Mouse (Mus musculus): ENCODE data around the gene Krtap19-3. TPM values are rescaled to one million over a fixed set of nuclear protein-coding genes. Genes with fewer than 3 reads are reported as not detected.

Gene Krtap19-3
- total RNA-seq (2014; rRNA removed) (not detected in 2 replicates), polyA plus RNA-seq (2012; rRNA removed) (not detected in 2 replicates)

DNA sequence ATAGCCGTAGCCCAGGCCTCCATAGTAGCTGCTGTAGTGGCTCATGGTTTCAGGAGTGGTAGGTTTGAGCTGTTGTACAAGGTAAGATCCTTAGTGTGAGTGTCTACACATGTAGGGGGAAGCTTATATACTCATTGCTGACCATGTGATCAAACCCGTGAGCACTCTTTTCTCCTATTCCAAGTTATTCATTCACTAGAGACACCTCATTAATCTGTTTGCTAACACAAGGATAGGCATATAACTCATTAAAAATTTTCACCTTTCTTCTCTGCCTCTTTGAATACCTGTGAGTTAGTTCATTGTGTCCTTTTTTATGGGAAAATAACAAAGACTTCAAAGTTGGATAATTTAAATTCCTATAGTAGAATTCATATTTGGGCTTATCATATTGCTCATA, at the start of gene Krtap19-3:
TSS of gene Krtap19-3 (minus strand) at position 101 of the 400 bp plus-strand sequence.
- Histone ChIP-seq H3K79me2 (ENCODE audit: control insufficient read depth, insufficient read depth, low read length) (no peaks in the 10 kb centered on the region), H3K27ac (replicated peaks; ENCODE audit: insufficient read depth, low read depth, low read length) (no peak within 1 kb of the TSS), H3K4me3 (ENCODE audit: insufficient read depth, low read depth, low read length) (no peak within 1 kb of the TSS), H3K36me3 (ENCODE audit: control insufficient read depth, insufficient read depth, low read length) (no peaks in the 10 kb centered on the region), H3K27me3 (ENCODE audit: control insufficient read depth, insufficient read depth, low read length) (no peaks in the 10 kb centered on the region), H3K9ac (ENCODE audit: low read depth, low read length) (no peak within 1 kb of the TSS), H3K4me1 (ENCODE audit: control insufficient read depth, insufficient read depth, low read length) (no peaks in the 10 kb centered on the region)
- no peak for TF ChIP-seq CTCF (IDR thresholded peaks at IDR 0.05; ENCODE audit: low read depth, low read length)
- no peak for TF ChIP-seq POLR2A (IDR thresholded peaks at IDR 0.05; ENCODE audit: extremely low read depth, insufficient read depth, low read length)
- DNase-seq (ENCODE audit: extremely low read depth, low read depth, low spot score): no peak
- WGBS: 72% methylated on average over 2 of the region's 2 CpGs

DNA sequence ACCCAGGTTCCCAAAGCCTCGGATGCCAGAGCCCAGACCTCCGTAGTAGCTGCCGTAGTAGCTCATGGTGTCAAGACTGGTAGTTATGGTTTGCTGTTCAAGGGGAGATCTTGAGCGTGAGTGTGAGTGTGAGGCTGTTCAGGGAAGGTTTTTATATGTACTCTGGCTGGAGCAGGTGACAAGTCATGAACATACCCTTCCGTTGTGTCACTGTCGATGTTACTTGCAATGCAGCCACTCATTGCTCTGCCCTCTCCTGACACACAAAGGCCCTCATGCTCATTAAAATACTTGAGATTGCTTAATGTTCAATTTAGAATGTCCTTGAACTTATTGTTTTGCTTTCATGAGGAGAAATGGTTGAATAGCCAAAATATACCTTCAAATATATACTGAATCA, 18.5 kb upstream of the Krtap19-3 start, which contains the start of gene Krtap19-5:
TSS of gene Krtap19-5 (minus strand) at position 101 of the 400 bp plus-strand sequence.
- H3K27me3 ChIP-seq (ENCODE audit: control insufficient read depth, insufficient read depth, low read length): no peaks in the 10 kb centered on the region
- WGBS: 88% methylated on average over 6 of the region's 6 CpGs
- no peaks in the 10 kb centered on the region for H3K36me3 ChIP-seq (ENCODE audit: control insufficient read depth, insufficient read depth, low read length)
- no peak within 1 kb of the TSS for H3K9ac ChIP-seq (ENCODE audit: low read depth, low read length)
- no peaks in the 10 kb centered on the region for H3K79me2 ChIP-seq (ENCODE audit: control insufficient read depth, insufficient read depth, low read length)
- H3K4me3 ChIP-seq (ENCODE audit: insufficient read depth, low read depth, low read length): no peak within 1 kb of the TSS
- no peak within 1 kb of the TSS for H3K27ac ChIP-seq (replicated peaks; ENCODE audit: insufficient read depth, low read depth, low read length)
- TF ChIP-seq CTCF (IDR thresholded peaks at IDR 0.05; ENCODE audit: low read depth, low read length) (no peak), POLR2A (IDR thresholded peaks at IDR 0.05; ENCODE audit: extremely low read depth, insufficient read depth, low read length) (no peak)
- no peak for DNase-seq (ENCODE audit: extremely low read depth, low read depth, low spot score)
- no peaks in the 10 kb centered on the region; the same call in 1 of the 2 replicates for H3K4me1 ChIP-seq (ENCODE audit: control insufficient read depth, insufficient read depth, low read length)

DNA sequence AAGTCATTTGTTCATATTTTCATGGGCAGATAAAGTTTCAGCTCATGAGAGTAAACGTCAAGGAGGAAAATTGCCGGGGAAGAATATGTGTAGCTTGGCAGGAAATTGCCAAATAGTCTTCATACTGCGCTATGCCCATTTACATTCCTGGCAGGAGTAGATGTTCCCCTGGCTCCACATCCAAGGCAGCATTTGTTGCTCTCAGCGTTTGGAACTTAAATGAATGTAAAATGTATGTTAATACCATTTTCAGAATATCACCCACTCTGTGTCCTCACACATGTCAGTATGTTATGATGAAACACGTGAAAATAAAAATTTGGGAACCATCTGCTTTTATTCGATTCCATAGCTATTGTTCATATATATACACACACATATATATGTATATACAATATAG, 9.0 kb upstream of the Krtap19-3 start:
- 82% methylated on average over 6 of the region's 6 CpGs for WGBS
- Histone ChIP-seq H3K27ac (replicated peaks; ENCODE audit: insufficient read depth, low read depth, low read length) (no peak overlapping the region), H3K27me3 (ENCODE audit: control insufficient read depth, insufficient read depth, low read length) (no peaks in the 10 kb centered on the region), H3K36me3 (ENCODE audit: control insufficient read depth, insufficient read depth, low read length) (no peaks in the 10 kb centered on the region), H3K9ac (ENCODE audit: low read depth, low read length) (no peak overlapping the region), H3K79me2 (ENCODE audit: control insufficient read depth, insufficient read depth, low read length) (no peaks in the 10 kb centered on the region), H3K4me3 (ENCODE audit: insufficient read depth, low read depth, low read length) (no peak overlapping the region), H3K4me1 (ENCODE audit: control insufficient read depth, insufficient read depth, low read length) (no peaks in the 10 kb centered on the region)
- TF ChIP-seq POLR2A (IDR thresholded peaks at IDR 0.05; ENCODE audit: extremely low read depth, insufficient read depth, low read length) (no peak), CTCF (IDR thresholded peaks at IDR 0.05; ENCODE audit: low read depth, low read length) (no peak)
- DNase-seq (ENCODE audit: extremely low read depth, low read depth, low spot score): no peak

DNA sequence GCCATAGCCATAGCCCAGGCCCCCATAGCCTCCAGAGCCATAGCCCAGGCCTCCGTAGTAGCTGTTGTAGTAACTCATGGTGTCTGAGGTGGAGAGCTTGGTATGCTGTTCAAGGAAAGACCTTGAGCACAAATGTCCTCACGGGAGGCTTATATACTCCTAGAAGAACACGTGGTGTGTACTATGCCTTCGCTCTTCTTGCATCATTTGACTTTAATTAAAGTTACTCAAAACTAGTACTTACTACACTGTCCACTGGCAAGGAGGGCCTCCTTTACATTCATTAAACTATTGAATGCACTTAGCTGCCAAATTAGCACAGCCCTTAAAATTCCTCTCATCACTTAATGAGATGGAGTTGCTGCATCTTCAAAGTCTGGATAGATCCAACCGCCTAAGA, 7.2 kb upstream of the Krtap19-3 start, which contains the start of gene Krtap19-4:
TSS of gene Krtap19-4 (minus strand) at position 101 of the 400 bp plus-strand sequence.
- Histone ChIP-seq H3K79me2 (ENCODE audit: control insufficient read depth, insufficient read depth, low read length) (no peaks in the 10 kb centered on the region), H3K4me3 (ENCODE audit: insufficient read depth, low read depth, low read length) (no peak within 1 kb of the TSS), H3K4me1 (ENCODE audit: control insufficient read depth, insufficient read depth, low read length) (no peaks in the 10 kb centered on the region), H3K36me3 (ENCODE audit: control insufficient read depth, insufficient read depth, low read length) (no peaks in the 10 kb centered on the region), H3K27me3 (ENCODE audit: control insufficient read depth, insufficient read depth, low read length) (no peaks in the 10 kb centered on the region), H3K9ac (ENCODE audit: low read depth, low read length) (no peak within 1 kb of the TSS), H3K27ac (replicated peaks; ENCODE audit: insufficient read depth, low read depth, low read length) (no peak within 1 kb of the TSS)
- TF ChIP-seq POLR2A (IDR thresholded peaks at IDR 0.05; ENCODE audit: extremely low read depth, insufficient read depth, low read length) (no peak), CTCF (IDR thresholded peaks at IDR 0.05; ENCODE audit: low read depth, low read length) (no peak)
- 85% methylated on average over 5 of the region's 5 CpGs for WGBS
- no peak for DNase-seq (ENCODE audit: extremely low read depth, low read depth, low spot score)

DNA sequence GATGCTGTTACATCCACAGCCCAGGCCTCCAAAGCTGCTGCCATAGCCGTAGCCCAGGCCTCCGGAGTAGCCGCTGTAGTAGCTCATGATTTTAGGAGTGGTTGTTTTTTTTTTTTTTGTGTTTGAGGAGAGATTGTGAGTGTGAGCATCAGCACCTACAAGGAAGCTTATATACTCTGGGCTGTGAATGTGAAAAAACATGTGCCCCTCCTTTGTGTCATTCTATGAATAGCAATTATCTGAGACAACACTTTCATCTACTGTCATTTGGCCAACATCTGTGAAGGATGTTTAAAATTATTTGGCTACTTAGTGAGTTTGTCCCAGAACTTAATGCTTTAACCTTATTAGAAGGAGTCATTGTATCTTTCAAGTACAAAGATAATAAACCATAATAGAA, 3.7 kb downstream of the Krtap19-3 start, which contains the start of gene Krtap19-2:
TSS of gene Krtap19-2 (minus strand) at position 101 of the 400 bp plus-strand sequence.
- DNase-seq (ENCODE audit: extremely low read depth, low read depth, low spot score): no peak
- Histone ChIP-seq H3K36me3 (ENCODE audit: control insufficient read depth, insufficient read depth, low read length) (no peaks in the 10 kb centered on the region), H3K4me1 (ENCODE audit: control insufficient read depth, insufficient read depth, low read length) (no peaks in the 10 kb centered on the region), H3K27ac (replicated peaks; ENCODE audit: insufficient read depth, low read depth, low read length) (no peak within 1 kb of the TSS), H3K4me3 (ENCODE audit: insufficient read depth, low read depth, low read length) (no peak within 1 kb of the TSS), H3K9ac (ENCODE audit: low read depth, low read length) (no peak within 1 kb of the TSS), H3K27me3 (ENCODE audit: control insufficient read depth, insufficient read depth, low read length) (no peaks in the 10 kb centered on the region), H3K79me2 (ENCODE audit: control insufficient read depth, insufficient read depth, low read length) (no peaks in the 10 kb centered on the region)
- TF ChIP-seq POLR2A (IDR thresholded peaks at IDR 0.05; ENCODE audit: extremely low read depth, insufficient read depth, low read length) (no peak), CTCF (IDR thresholded peaks at IDR 0.05; ENCODE audit: low read depth, low read length) (no peak)
- 92% methylated on average over 3 of the region's 3 CpGs for WGBS

DNA sequence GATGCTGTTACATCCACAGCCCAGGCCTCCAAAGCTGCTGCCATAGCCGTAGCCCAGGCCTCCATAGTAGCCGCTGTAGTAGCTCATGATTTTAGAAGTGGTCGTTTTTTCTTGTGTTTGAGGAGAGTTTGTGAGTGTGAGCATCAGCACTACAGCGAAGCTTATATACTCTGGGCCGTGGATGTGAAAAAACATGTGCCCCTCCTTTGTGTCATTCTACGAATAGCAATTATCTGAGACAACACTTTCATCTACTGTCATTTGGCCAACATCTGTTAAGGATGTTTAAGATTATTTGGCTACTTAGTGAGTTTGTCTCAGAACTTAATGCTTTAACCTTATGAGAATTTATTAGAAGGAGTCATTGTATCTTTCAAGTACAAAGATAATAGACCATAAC, 8.5 kb downstream of the Krtap19-3 start, which contains the start of gene Krtap19-1:
TSS of gene Krtap19-1 (minus strand) at position 101 of the 400 bp plus-strand sequence.
- WGBS: 82% methylated on average over 6 of the region's 6 CpGs
- no peak within 1 kb of the TSS for H3K9ac ChIP-seq (ENCODE audit: low read depth, low read length)
- no peak for TF ChIP-seq POLR2A (IDR thresholded peaks at IDR 0.05; ENCODE audit: extremely low read depth, insufficient read depth, low read length)
- TF ChIP-seq CTCF (IDR thresholded peaks at IDR 0.05; ENCODE audit: low read depth, low read length): no peak
- no peaks in the 10 kb centered on the region for H3K4me1 ChIP-seq (ENCODE audit: control insufficient read depth, insufficient read depth, low read length)
- H3K79me2 ChIP-seq (ENCODE audit: control insufficient read depth, insufficient read depth, low read length): no peaks in the 10 kb centered on the region
- H3K27ac ChIP-seq (replicated peaks; ENCODE audit: insufficient read depth, low read depth, low read length): no peak within 1 kb of the TSS
- H3K36me3 ChIP-seq (ENCODE audit: control insufficient read depth, insufficient read depth, low read length): no peaks in the 10 kb centered on the region
- no peak for DNase-seq (ENCODE audit: extremely low read depth, low read depth, low spot score)
- H3K4me3 ChIP-seq (ENCODE audit: insufficient read depth, low read depth, low read length): no peak within 1 kb of the TSS
- no peaks in the 10 kb centered on the region for H3K27me3 ChIP-seq (ENCODE audit: control insufficient read depth, insufficient read depth, low read length)

Measured in liver, adult 2 months (tissue).